Mouse (Mus musculus) central nervous system, embryonic 18 days (tissue): ENCODE results near the gene Klhl3. TPM values are rescaled to one million over a fixed set of nuclear protein-coding genes. Genes with fewer than 3 reads are reported as not detected.

Source experiments
- polyA plus RNA-seq: library from polyadenylated mRNA; depleted of rRNA; stranded (reverse); fragments of >200 nt; gene quantifications from 2 replicates; pipeline ENCODE4 v1.2.3, GENCODE M21; 2012; rRNA removed

The Klhl3 gene
- polyA plus RNA-seq = 12.6 and 12.9 TPM in 2 replicates

GRCm38 (mm10) chr13:58113061-58113900, at the start of gene Klhl3:
TSS of gene Klhl3 (minus strand) at chr13:58113592.

GRCm38 (mm10) chr13:58157447-58158098, 44.2 kb upstream of the Klhl3 start, which contains the start of gene Idnk:
TSS of gene Idnk (plus strand) at chr13:58157649.

GRCm38 (mm10) chr13:58128396-58128767, 15.0 kb upstream of the Klhl3 start, which contains the start of gene Hnrnpa0:
TSS of gene Hnrnpa0 (minus strand) at chr13:58128556.

Other genes starting within 250 kb of the Klhl3 start
- 59.0 and 60.0 TPM in 2 replicates for gene Spock1, start 205.3 kb downstream of the Klhl3 start, polyA plus RNA-seq
- gene Hnrnpa0, start 15.0 kb upstream of the Klhl3 start, polyA plus RNA-seq = 259 and 291 TPM in 2 replicates
- 24.7 and 27.3 TPM in 2 replicates for gene Idnk, start 44.1 kb upstream of the Klhl3 start, polyA plus RNA-seq
- 123 and 127 TPM in 2 replicates for gene Ubqln1, start 102.1 kb upstream of the Klhl3 start, polyA plus RNA-seq
- gene Gkap1, start 162.1 kb upstream of the Klhl3 start, polyA plus RNA-seq = 26.7 and 31.4 TPM in 2 replicates
- gene Kif27, start 245.5 kb upstream of the Klhl3 start, polyA plus RNA-seq = 2.2 and 2.5 TPM in 2 replicates